Mouse (Mus musculus) thymus, adult 2 months (tissue): ENCODE measurements around the gene Mapk11.

ENCODE experiments used
- CTCF ChIP-seq: fragments of 200-500 bp; IDR thresholded peaks from 2 replicates; pipeline ENCODE4 v1.5.1; 2012; ENCODE audit warnings: mild to moderate bottlenecking, control low read depth, low read length, moderate library complexity, borderline replicate concordance; ENCODE audit not compliant: control insufficient read depth, poor library complexity, insufficient read depth; ENCODE audit errors: extremely low read depth
- POLR2A ChIP-seq: fragments of 200-500 bp; IDR thresholded peaks from 2 replicates; pipeline ENCODE4 v1.6.1; 2012; ENCODE audit warnings: mild to moderate bottlenecking, low read length, control low read depth, moderate library complexity; ENCODE audit not compliant: control insufficient read depth, poor library complexity, insufficient read depth; ENCODE audit errors: extremely low read depth

DNA sequence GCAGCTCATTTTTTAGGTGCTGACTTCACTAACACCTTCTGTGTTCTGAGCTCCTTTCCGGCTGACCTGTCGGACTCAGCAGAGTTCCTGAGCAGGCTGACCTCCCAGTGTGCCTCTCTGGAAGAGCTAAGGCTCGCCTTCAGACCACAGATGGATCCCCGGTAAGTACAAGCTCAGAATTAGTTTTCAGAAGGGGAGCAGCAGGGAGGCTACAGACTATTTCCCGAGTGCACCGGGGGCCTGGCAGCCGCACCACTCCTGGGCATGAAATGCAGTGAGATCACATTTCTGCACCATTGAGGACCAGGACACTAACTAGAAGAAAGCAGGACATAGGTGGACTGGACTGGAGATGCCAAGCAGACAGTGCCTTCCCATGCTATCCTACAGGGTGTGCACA is 50.8 kb downstream of the Mapk11 start:
- no peak for TF ChIP-seq POLR2A
- TF ChIP-seq CTCF: no peak
